Mouse (Mus musculus): ENCODE results near the gene Olfr655.

Gene Olfr655

GRCm38 (mm10) chr7:104601679-104602078 is at the start of gene Olfr655:
TSS of gene Olfr655 (minus strand) at chr7:104601779.
- DNase-seq, result no peak

- DNase-seq, result peak; percentile 14 to 34
Observed at GRCm38 (mm10) chr7:104646841-104647482, 45.4 kb upstream of the Olfr655 start, which contains the start of gene Olfr658. TSS of gene Olfr658 (minus strand) at chr7:104647305.

- no peak for DNase-seq
Observed at GRCm38 (mm10) chr7:104624494-104624893, 22.9 kb upstream of the Olfr655 start, which contains the start of gene Olfr657. TSS of gene Olfr657 (plus strand) at chr7:104624794.

GRCm38 (mm10) chr7:104613655-104614054 is 12.1 kb upstream of the Olfr655 start, which contains the start of gene Olfr656:
TSS of gene Olfr656 (plus strand) at chr7:104613955.
- DNase-seq, result no peak

GRCm38 (mm10) chr7:104604727-104605126 is 3.1 kb upstream of the Olfr655 start:
- no peak for DNase-seq

GRCm38 (mm10) chr7:104603173-104603572 is 1.6 kb upstream of the Olfr655 start:
- peak; percentile 2 for DNase-seq

GRCm38 (mm10) chr7:104588274-104588673 is 13.3 kb downstream of the Olfr655 start:
- DNase-seq, result no peak

GRCm38 (mm10) chr7:104586725-104587124 is 14.9 kb downstream of the Olfr655 start, which contains the start of gene Olfr654:
TSS of gene Olfr654 (plus strand) at chr7:104587025.
- DNase-seq, result no peak

GRCm38 (mm10) chr7:104581429-104581828 is 20.1 kb downstream of the Olfr655 start:
- no peak for DNase-seq

- DNase-seq, result no peak
Observed at GRCm38 (mm10) chr7:104580846-104581245, 20.7 kb downstream of the Olfr655 start.

GRCm38 (mm10) chr7:104577014-104577413 is 24.6 kb downstream of the Olfr655 start, which contains the start of gene Olfr653:
TSS of gene Olfr653 (plus strand) at chr7:104577314.
- DNase-seq, result no peak

- DNase-seq, result no peak
Observed at GRCm38 (mm10) chr7:104560601-104561000, 41.0 kb downstream of the Olfr655 start, which contains the start of gene Olfr652. TSS of gene Olfr652 (plus strand) at chr7:104560901.

GRCm38 (mm10) chr7:104552700-104553099 is 48.9 kb downstream of the Olfr655 start:
- DNase-seq, result no peak

- no peak for DNase-seq
Observed at GRCm38 (mm10) chr7:104549833-104550232, 51.7 kb downstream of the Olfr655 start, which contains the start of gene Olfr651. TSS of gene Olfr651 (plus strand) at chr7:104550133.
